Comparison of ENCODE assay signal across 26 mouse cellular contexts in genomic region chr2:93690064-93690930, GRCm38 (mm10). TPM values are rescaled to one million over a fixed set of nuclear protein-coding genes. Genes with fewer than 3 reads are reported as not detected.
DNase-seq lines count a peak whose midpoint lies in the region; ATAC-seq and TF ChIP-seq lines count a peak whose summit lies in the region.
"Had no signal": no experiment of that assay in that cellular context is flagged by ENCODE, and none has a peak within 500 bp of the region (broad histone marks: within the 10 kb centered on the region; RNA-seq: fewer than 3 reads in every experiment).

No protein-coding gene starts in this region.

- no peak overlapping the region for H3K4me3 ChIP-seq in cerebellum, adult 2 months (replicated peaks; ENCODE audit: insufficient read depth, low read depth, low read length)
- H3K4me3 ChIP-seq in embryonic facial prominence, embryonic 13.5 days = no peak overlapping the region
- no peak overlapping the region for H3K4me3 ChIP-seq in midbrain, embryonic 14.5 days (replicated peaks; ENCODE audit: low read depth, low read length)
- H3K4me3 ChIP-seq: heart, embryonic 15.5 days; hindbrain, embryonic 13.5 days; liver, embryonic 15.5 days; lung, embryonic 15.5 days; myocyte; neural tube, embryonic 13.5 days had no signal

- peak; percentile 57 for ATAC-seq in embryonic facial prominence, embryonic 13.5 days (ENCODE audit: insufficient number of reproducible peaks, insufficient read depth, low FRiP score, low TSS enrichment, low read depth)
- ATAC-seq in midbrain, embryonic 14.5 days (ENCODE audit: low FRiP score, low TSS enrichment) = no peak
- ATAC-seq: forebrain, postnatal 0 days; midbrain, embryonic 16.5 days had no signal

- no peaks in the 10 kb centered on the region for H3K27me3 ChIP-seq in cerebellum, adult 2 months (ENCODE audit: control insufficient read depth, insufficient read depth, low read length)
- no peaks in the 10 kb centered on the region for H3K27me3 ChIP-seq in embryonic facial prominence, embryonic 13.5 days
- H3K27me3 ChIP-seq in midbrain, embryonic 14.5 days (ENCODE audit: control insufficient read depth, insufficient read depth, low read length) = no peaks in the 10 kb centered on the region
- H3K27me3 ChIP-seq: heart, embryonic 15.5 days; hindbrain, embryonic 13.5 days; liver, embryonic 15.5 days; lung, embryonic 15.5 days; neural tube, embryonic 13.5 days had no signal

- peaks cover 17% of the 10 kb centered on the region for H3K4me1 ChIP-seq in cerebellum, adult 2 months (ENCODE audit: control insufficient read depth, insufficient read depth, low read length)
- peaks cover 57% of the 10 kb centered on the region for H3K4me1 ChIP-seq in embryonic facial prominence, embryonic 13.5 days
- H3K4me1 ChIP-seq in midbrain, embryonic 14.5 days (ENCODE audit: control insufficient read depth, insufficient read depth, low read length) = 0 out of 2 replicates have a peak, but pooled peaks cover 5% of the 10 kb centered on the region
- H3K4me1 ChIP-seq: hindbrain, embryonic 13.5 days; liver, embryonic 15.5 days; lung, embryonic 15.5 days; neural tube, embryonic 13.5 days had no signal

- H3K27ac ChIP-seq in cerebellum, adult 2 months (ENCODE audit: insufficient read depth, low read length) = no peak overlapping the region
- peak overlapping the region; percentile 77 for H3K27ac ChIP-seq in embryonic facial prominence, embryonic 13.5 days
- H3K27ac ChIP-seq in midbrain, embryonic 14.5 days (replicated peaks; ENCODE audit: low read depth, low read length) = no peak overlapping the region
- H3K27ac ChIP-seq: heart, embryonic 15.5 days; hindbrain, embryonic 13.5 days; liver, embryonic 15.5 days; lung, embryonic 15.5 days; macrophage; neural tube, embryonic 13.5 days had no signal

- DNase-seq in cerebellum, adult 2 months = peak; percentile 45 to 51
- DNase-seq in cerebellum, postnatal 14 days = peak; percentile 66 to 79
- DNase-seq in midbrain, embryonic 14.5 days = no peak
- DNase-seq in lung, postnatal 14 days = no peak
- DNase-seq in thymus, postnatal 14 days = no peak
- DNase-seq in adrenal gland, postnatal 25 days = no peak
- DNase-seq: adrenal gland, adult 2 months; forebrain, postnatal 0 days; gastrocnemius, postnatal 36 days; heart, postnatal 36 days; kidney, adult 8-10 months; kidney, postnatal 14 days; layer of hippocampus, postnatal 36 days; liver; thymus, postnatal 36 days had no signal

- no peak for TF ChIP-seq POLR2A in cerebellum, adult 2 months (IDR thresholded peaks at IDR 0.05; ENCODE audit: borderline replicate concordance, insufficient read depth, low read length)

- no peaks in the 10 kb centered on the region for H3K9me3 ChIP-seq in embryonic facial prominence, embryonic 13.5 days
- no peaks in the 10 kb centered on the region for H3K9me3 ChIP-seq in midbrain, embryonic 14.5 days (ENCODE audit: control insufficient read depth, low read length)
- H3K9me3 ChIP-seq: heart, embryonic 15.5 days; hindbrain, embryonic 13.5 days; liver, embryonic 15.5 days; lung, embryonic 15.5 days; neural tube, embryonic 13.5 days had no signal

- no peaks in the 10 kb centered on the region for H3K36me3 ChIP-seq in embryonic facial prominence, embryonic 13.5 days
- peaks cover 7% of the 10 kb centered on the region for H3K36me3 ChIP-seq in midbrain, embryonic 14.5 days (ENCODE audit: control insufficient read depth, insufficient read depth, low read length)
- H3K36me3 ChIP-seq: heart, embryonic 15.5 days; liver, embryonic 15.5 days; lung, embryonic 15.5 days had no signal

- H3K9ac ChIP-seq in embryonic facial prominence, embryonic 13.5 days = no peak overlapping the region
- no peak overlapping the region for H3K9ac ChIP-seq in midbrain, embryonic 14.5 days (replicated peaks; ENCODE audit: low read length)
- H3K9ac ChIP-seq: forebrain, postnatal 0 days; heart, embryonic 15.5 days; hindbrain, embryonic 13.5 days; liver, embryonic 15.5 days; lung, embryonic 15.5 days; neural tube, embryonic 13.5 days had no signal

- no peak for TF ChIP-seq CTCF in cerebellum, adult 2 months (IDR thresholded peaks at IDR 0.05; ENCODE audit: borderline replicate concordance, insufficient read depth, low read depth, low read length)

- no peak overlapping the region for H3K4me2 ChIP-seq in embryonic facial prominence, embryonic 13.5 days
- no peak overlapping the region for H3K4me2 ChIP-seq in midbrain, embryonic 14.5 days (ENCODE audit: low read length)
- H3K4me2 ChIP-seq: heart, embryonic 15.5 days; hindbrain, embryonic 13.5 days; liver, embryonic 15.5 days; lung, embryonic 15.5 days; neural tube, embryonic 13.5 days had no signal

- WGBS in cerebellum, adult 2 months = 13% methylated on average over 9 of the region's 9 CpGs
- 38% methylated on average over 9 of the region's 9 CpGs for WGBS in embryonic facial prominence, embryonic 13.5 days
- 77% methylated on average over 9 of the region's 9 CpGs for WGBS in midbrain, embryonic 14.5 days

RNA-seq across cellular contexts. Expression of gene Alx4, which starts 48.1 kb away (rescaled TPM):
- 0.46 and 0.79 TPM in 2 replicates for polyA plus RNA-seq in cerebellum, adult 2 months (2012; rRNA removed)
- polyA plus RNA-seq in embryonic facial prominence, embryonic 13.5 days (2015; fragmentation: Nextera tagmentation; extraction: Ambion mirVana) = 29.3 and 34.1 TPM in 2 replicates
- polyA plus RNA-seq in midbrain, embryonic 14.5 days (2014; fragmentation: Nextera tagmentation; extraction: Ambion mirVana) = 0.05 and 0.80 TPM in 2 replicates
- total RNA-seq in adrenal gland, postnatal 25 days (2021) = 0.29 and 0.39 TPM in 2 replicates
- total RNA-seq: MEL had no signal
- polyA plus RNA-seq: C2C12, macrophage, myocyte had no signal

Comparison
In these comparisons a context has a peak if more than half of its experiments do, and no peak if none do; other contexts are left out.
1. DNase-seq: peak in cerebellum, adult 2 months (2 of 2) and cerebellum, postnatal 14 days (2 of 2); none in midbrain, embryonic 14.5 days (single experiment), lung, postnatal 14 days (single experiment), thymus, postnatal 14 days (single experiment) and adrenal gland, postnatal 25 days (single experiment).
2. RNA of gene Alx4, which starts 48.1 kb away (polyA plus RNA-seq): 29.3 to 34.1 TPM in embryonic facial prominence, embryonic 13.5 days; 0.05 to 0.80 TPM in midbrain, embryonic 14.5 days and 0.46 to 0.79 TPM in cerebellum, adult 2 months; every median in the first group is over 10 times any median in the second.